Mouse (Mus musculus) embryonic stem cell, embryonic (primary cell): ENCODE data around the gene 1700001C19Rik.

Source experiments
- CTCF ChIA-PET, 4 experiments: fragments of 300-600 bp in 2 of 4; fragments of 350-600 bp in 2 of 4; sonication (Branson Sonifier 250); formaldehyde crosslinking; loops; one replicate each; lab custom pipeline; 2022; ENCODE audit warnings: inconsistent platforms in 2 of 4; lab: Charles Lee
- POLR2A ChIA-PET, 4 experiments: fragments of 300-600 bp in 2 of 4; fragments of 350-600 bp in 2 of 4; sonication (Branson Sonifier 250); formaldehyde crosslinking; loops; one replicate each; lab custom pipeline; 2022; ENCODE audit warnings: antibody characterized with exemption in 4 of 4, inconsistent platforms in 1 of 4; lab: Charles Lee

1700001C19Rik gene

GRCm38 (mm10) chr17:47427316-47427715 is 9.9 kb downstream of the 1700001C19Rik start:
- POLR2A ChIA-PET, result interaction anchor here in 3 of 4 experiments (0.5 to 3.3 kb wide), 11 partner anchors 8 to 84 kb away, joined by 3 to 12 read pairs (median 3); no protein-coding TSS in a partner anchor
- CTCF ChIA-PET, result interaction anchor here (0.5 to 2.7 kb wide), 18 partner anchors 11 to 470 kb away, joined by 3 to 17 read pairs (median 4); partner anchors contain the start of gene Guca1b (in 1 of the 4)

DNA sequence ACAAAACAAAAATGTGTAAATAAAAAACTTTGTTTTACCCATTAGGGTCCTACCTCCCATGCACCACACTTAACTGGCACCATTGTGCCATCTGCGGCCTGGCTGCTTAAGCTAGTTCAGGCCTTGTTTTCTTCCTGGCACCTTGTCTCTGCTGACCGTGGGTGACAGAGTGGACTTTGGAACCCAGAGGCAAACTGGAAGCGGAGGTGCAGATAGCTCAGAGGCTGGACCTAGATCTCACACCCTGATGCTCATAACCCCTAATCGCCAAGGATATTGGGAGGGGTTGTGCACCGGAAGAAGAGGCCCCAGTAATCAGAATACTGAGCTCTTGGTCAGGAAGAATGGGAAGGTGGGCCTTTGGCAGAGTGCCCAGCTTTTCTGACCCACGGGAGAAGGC is 13.0 kb downstream of the 1700001C19Rik start:
- CTCF ChIA-PET, result interaction anchor here in 1 of 4 experiments (0.6 to 1.0 kb wide), 2 partner anchors 29 to 346 kb away, joined by 3 read pairs; no protein-coding TSS in a partner anchor
- POLR2A ChIA-PET, result interaction anchor here in 2 of 4 experiments (0.7 to 1.6 kb wide), 6 partner anchors 8 to 174 kb away, joined by 3 to 4 read pairs (median 3); no protein-coding TSS in a partner anchor

- CTCF ChIA-PET, result interaction anchor here in 1 of 4 experiments (1.1 kb wide), 1 partner anchor 61 kb away, joined by 5 read pairs; no protein-coding TSS in a partner anchor
- POLR2A ChIA-PET, result interaction anchor here in 1 of 4 experiments (0.6 kb wide), 1 partner anchor 54 kb away, joined by 3 read pairs; no protein-coding TSS in a partner anchor
These were observed 14.6 kb downstream of the 1700001C19Rik start for GRCm38 (mm10) chr17:47422616-47423015.

DNA sequence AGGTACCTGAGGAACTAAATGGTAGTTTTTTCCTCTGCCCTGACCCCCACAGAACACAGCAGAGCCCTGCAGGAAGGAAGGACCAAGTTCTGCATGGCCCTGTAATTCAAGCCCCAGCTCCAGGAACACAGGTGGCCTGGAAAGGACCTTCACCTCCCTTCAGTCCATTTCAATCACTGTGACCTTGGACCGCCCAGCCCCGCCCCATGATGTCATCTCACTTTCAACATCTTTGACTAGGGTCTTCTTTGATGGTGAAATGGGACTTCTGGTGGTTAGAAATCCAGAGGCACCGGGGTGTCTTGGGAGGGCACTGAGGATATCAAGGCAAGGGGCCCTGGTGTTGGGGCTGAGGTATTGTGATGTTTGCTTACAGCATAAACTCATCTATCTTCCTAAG is 15.6 kb downstream of the 1700001C19Rik start:
- CTCF ChIA-PET, result no interaction called here

DNA sequence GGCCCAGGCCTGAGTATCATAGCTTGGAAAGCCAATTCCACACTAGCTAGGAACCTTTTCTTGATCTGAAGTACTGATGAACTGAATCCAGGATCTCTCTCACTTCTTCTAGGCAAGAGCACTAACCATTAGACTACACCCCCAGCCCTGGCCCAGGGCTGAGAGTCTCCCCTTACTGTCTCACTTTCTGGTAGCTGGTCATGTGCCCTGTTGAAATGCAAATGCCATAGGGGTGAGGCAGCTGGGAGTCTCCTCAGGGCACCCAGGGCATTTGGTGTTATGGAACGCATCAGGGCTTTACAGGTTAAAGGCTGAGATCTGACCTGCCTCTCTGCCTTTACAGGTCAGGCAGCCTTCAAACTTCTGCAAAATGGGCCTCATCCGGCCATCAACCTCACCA is 17.0 kb downstream of the 1700001C19Rik start:
- ChIA-PET CTCF (interaction anchor here in 2 of 4 experiments (1.0 to 1.8 kb wide), 2 partner anchors 11 to 53 kb away, joined by 3 to 4 read pairs; no protein-coding TSS in a partner anchor), POLR2A (interaction anchor here in 3 of 4 experiments (0.6 to 1.5 kb wide), 11 partner anchors 8 to 422 kb away, joined by 3 to 5 read pairs (median 3); partner anchors contain the start of gene AI661453 (in 1 of the 3))

More for the DNA sequence above, 15.6 kb downstream of the 1700001C19Rik start:
- POLR2A ChIA-PET, result interaction anchor here in 2 of 4 experiments (0.5 to 1.4 kb wide), 3 partner anchors 20 to 57 kb away, joined by 3 to 4 read pairs (median 3); no protein-coding TSS in a partner anchor

GRCm38 (mm10) chr17:47409897-47410861 is 27.0 kb downstream of the 1700001C19Rik start:
- ChIA-PET CTCF (interaction anchor here (0.8 to 2.5 kb wide), 15 partner anchors 9 to 622 kb away, joined by 3 to 16 read pairs (median 3); no protein-coding TSS in a partner anchor), POLR2A (interaction anchor here in 3 of 4 experiments (0.6 to 1.7 kb wide), 10 partner anchors 10 to 519 kb away, joined by 3 to 5 read pairs (median 4); no protein-coding TSS in a partner anchor)

- ChIA-PET POLR2A (interaction anchor here in 3 of 4 experiments (0.5 to 3.4 kb wide), 7 partner anchors 13 to 472 kb away, joined by 3 to 12 read pairs (median 6); no protein-coding TSS in a partner anchor), CTCF (interaction anchor here (0.6 to 2.5 kb wide), 17 partner anchors 11 to 178 kb away, joined by 3 to 16 read pairs (median 4); no protein-coding TSS in a partner anchor)
These were observed 28.6 kb downstream of the 1700001C19Rik start for GRCm38 (mm10) chr17:47408558-47408898.

- ChIA-PET CTCF (interaction anchor here (0.6 to 2.0 kb wide), 22 partner anchors 9 to 337 kb away, joined by 3 to 13 read pairs (median 3); no protein-coding TSS in a partner anchor), POLR2A (interaction anchor here in 3 of 4 experiments (0.6 to 3.4 kb wide), 7 partner anchors 12 to 471 kb away, joined by 3 to 12 read pairs (median 5); no protein-coding TSS in a partner anchor)
These were observed 29.2 kb downstream of the 1700001C19Rik start for GRCm38 (mm10) chr17:47407717-47408557.

GRCm38 (mm10) chr17:47400451-47400850 is 36.7 kb downstream of the 1700001C19Rik start, which contains the start of gene Guca1a:
Gene Guca1a (minus strand): TSS chr17:47400584.
- ChIA-PET CTCF (interaction anchor here in 1 of 4 experiments (0.6 kb wide), 1 partner anchor 180 kb away, joined by 4 read pairs; no protein-coding TSS in a partner anchor), POLR2A (interaction anchor here in 1 of 4 experiments (1.1 kb wide), 1 partner anchor 194 kb away, joined by 5 read pairs; no protein-coding TSS in a partner anchor)

DNA sequence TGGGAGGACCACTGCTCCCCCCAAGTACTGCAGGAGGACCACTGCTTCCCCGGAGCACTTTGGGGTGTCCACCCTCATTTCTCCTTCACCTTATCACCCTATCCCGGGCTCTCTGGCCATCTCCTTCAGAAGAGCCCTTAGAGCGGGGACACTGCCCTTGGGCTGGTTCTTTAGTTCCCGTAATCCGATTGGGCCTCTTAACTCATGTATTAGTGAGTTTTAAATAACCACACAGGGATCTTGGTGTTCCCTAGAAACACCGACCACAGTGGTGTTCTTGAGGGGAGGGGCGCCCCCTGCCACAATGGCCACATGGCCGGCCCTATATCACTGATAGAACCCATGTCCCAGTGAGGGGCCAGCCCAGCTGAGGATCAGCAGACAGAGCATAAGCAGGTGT is 38.1 kb downstream of the 1700001C19Rik start:
- ChIA-PET CTCF (interaction anchor here in 1 of 4 experiments (0.6 kb wide), 1 partner anchor 274 kb away, joined by 5 read pairs; no protein-coding TSS in a partner anchor), POLR2A (interaction anchor here in 1 of 4 experiments (0.7 kb wide), 1 partner anchor 19 kb away, joined by 3 read pairs; no protein-coding TSS in a partner anchor)

DNA sequence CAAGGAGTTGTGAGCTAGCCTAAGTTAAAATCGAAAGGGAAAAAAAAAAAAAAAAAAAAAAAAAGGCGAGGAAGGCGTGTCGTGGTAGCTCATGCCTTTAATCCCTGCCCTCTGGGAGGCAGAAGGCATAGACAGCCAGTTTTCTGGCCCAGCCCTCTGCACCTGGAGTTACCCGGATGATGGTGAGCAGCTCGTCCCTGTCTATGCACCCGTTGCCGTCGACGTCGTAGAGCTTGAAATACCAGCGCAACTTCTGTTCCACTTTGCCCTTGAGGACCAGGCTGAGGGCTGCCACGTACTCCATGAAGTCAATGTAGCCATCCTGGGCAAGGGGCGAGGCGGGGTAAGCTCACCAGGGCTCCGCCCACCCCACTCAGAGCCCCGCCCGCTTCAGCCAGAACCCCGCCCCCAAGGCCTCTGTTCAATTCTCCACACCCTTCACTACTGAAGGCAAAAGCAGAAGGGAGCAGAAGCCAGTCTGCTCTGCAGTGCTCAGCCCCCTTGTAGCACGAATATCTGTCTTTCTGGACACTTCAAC is 41.7 kb downstream of the 1700001C19Rik start:
- ChIA-PET CTCF (interaction anchor here (0.5 to 2.2 kb wide), 36 partner anchors 9 to 704 kb away, joined by 3 to 16 read pairs (median 3); partner anchors contain the start of genes AI661453 (in 1 of the 4), Guca1b (in 1 of the 4) and Taf8 (in 1 of the 4)), POLR2A (interaction anchor here (0.5 to 3.9 kb wide), 58 partner anchors 8 to 562 kb away, joined by 3 to 25 read pairs (median 4); partner anchors contain the start of genes Taf8 (in 2 of the 4), Ccnd3 (in 1 of the 4), Guca1b (in 1 of the 4) and Mrps10 (in 1 of the 4))

DNA sequence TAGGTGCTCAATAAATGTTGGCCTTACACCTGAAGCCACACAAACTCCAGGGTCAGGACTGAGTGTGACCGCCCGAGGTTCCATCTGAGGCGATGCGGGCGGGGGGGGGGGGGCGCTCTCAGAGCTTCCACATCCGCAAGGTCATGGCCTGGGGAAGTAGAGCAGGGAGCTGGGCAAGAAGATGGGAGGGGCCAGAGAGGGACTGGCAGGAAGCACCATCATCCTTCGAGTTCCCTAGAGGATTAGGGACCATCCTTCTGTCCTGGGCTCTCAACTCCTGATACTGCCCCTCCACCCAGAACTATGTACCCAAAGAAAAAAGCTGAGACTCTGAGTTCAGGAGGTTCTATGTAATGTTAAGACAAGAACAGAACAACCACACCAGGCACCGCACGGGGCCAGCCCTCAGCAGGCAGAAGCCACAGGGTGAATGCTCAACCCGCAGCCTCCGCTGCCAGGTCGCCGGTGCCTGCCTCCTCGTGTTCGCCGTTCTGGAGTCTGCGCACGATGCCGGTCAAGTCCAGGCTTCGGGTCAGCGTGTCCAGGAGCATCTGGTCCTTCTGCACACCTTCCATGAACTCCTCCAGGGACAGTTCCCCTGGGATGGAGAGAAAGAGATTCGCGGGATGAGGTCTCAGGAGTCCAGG is 42.8 kb downstream of the 1700001C19Rik start:
- CTCF ChIA-PET, result interaction anchor here in 3 of 4 experiments (0.5 to 2.1 kb wide), 9 partner anchors 9 to 486 kb away, joined by 3 to 16 read pairs (median 4); no protein-coding TSS in a partner anchor
- POLR2A ChIA-PET, result interaction anchor here in 3 of 4 experiments (0.6 to 3.9 kb wide), 16 partner anchors 8 to 453 kb away, joined by 3 to 25 read pairs (median 4); partner anchors contain the start of genes Guca1b (in 2 of the 3) and Mrps10 (in 1 of the 3)

GRCm38 (mm10) chr17:47386649-47387048 is 50.5 kb downstream of the 1700001C19Rik start:
- POLR2A ChIA-PET, result interaction anchor here in 3 of 4 experiments (0.6 to 3.0 kb wide), 9 partner anchors 8 to 1497 kb away, joined by 3 to 24 read pairs (median 4); partner anchors contain the start of gene Taf8 (in 1 of the 3)
- CTCF ChIA-PET, result interaction anchor here (0.6 to 4.0 kb wide), 24 partner anchors 9 to 1935 kb away, joined by 3 to 17 read pairs (median 4); partner anchors contain the start of gene Taf8 (in 1 of the 4)

DNA sequence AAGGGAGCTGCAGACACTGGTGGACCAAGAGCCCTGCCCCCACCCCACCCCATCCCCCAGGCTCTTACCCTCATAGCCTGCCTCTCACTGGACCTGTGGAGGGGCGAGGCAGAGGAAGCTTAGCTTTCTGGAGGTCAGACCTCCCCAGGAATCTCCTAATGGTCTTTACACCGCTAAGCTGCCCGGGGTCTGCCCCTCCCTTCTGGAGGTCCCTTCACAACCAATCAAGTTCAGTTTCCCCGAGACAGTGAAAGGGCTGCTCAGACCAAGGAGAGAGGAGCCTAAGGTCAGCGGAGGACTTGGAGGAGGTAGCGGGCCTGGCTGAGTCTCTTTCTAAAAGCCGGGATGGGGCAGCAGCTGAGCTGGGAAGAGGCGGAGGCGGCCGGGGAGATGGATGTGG is 52.0 kb downstream of the 1700001C19Rik start, which contains the start of gene Guca1b:
Guca1b (plus strand) TSS at position 249 of the 400 bp plus-strand sequence.
- POLR2A ChIA-PET, result interaction anchor here in 2 of 4 experiments (0.6 to 3.0 kb wide), 16 partner anchors 9 to 427 kb away, joined by 3 to 24 read pairs (median 3); partner anchors contain the start of gene Taf8 (in 1 of the 2)
- CTCF ChIA-PET, result interaction anchor here (0.6 to 4.0 kb wide), 19 partner anchors 9 to 488 kb away, joined by 3 to 17 read pairs (median 4); partner anchors contain the start of gene Taf8 (in 1 of the 4)

DNA sequence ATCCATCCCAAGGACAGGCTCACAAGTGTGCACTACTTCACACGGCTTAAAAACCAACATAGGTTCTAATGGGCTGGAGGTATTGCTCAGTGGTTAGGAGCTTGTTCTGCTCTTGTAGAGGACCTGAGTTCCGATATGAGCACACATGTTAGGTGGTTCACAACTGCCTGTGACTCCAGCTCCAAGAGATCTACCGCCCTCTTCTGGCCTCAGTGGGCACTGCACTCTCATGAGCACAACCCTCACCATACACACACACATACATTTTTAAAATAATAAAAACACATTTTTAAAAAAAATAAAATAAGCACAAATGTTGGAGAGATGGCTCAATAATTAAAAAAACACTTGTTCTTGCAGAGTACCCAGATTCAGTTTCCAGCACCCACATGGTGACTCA is 53.1 kb downstream of the 1700001C19Rik start:
- ChIA-PET CTCF (interaction anchor here in 2 of 4 experiments (0.6 to 4.0 kb wide), 2 partner anchors 44 to 153 kb away, joined by 4 to 17 read pairs; no protein-coding TSS in a partner anchor), POLR2A (no interaction called here)
